Mouse (Mus musculus): Measurements from ENCODE around the gene Nphs1. TPM values are rescaled to one million over a fixed set of nuclear protein-coding genes. Genes with fewer than 3 reads are reported as not detected.

Gene Nphs1
- polyA plus RNA-seq, 1 experiment, result not detected

DNA sequence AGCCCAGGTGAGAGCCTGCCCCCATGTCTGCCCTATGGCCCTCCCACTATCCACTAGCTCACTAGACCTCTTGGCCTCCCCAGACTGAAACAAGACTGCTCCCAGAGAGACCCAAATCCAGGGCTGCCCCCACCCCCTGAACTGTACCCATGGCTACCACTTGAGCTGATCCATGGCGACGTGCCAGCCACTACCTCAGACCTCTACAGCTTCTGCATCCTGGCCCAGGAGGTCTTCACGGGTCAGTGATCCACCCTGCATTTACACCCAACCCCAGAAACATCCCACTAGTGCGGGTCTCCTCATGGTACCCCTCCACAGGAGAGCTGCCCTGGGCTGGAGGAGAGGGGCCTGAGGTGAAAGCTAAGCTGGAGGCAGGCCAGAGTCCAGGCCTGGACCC, 62.3 kb downstream of the Nphs1 start:
- TF ChIP-seq POLR2A (IDR thresholded peaks at IDR 0.05; ENCODE audit: low read depth, low read length), result no peak
- Histone ChIP-seq H3K4me3 (ENCODE audit: insufficient read depth, low read length) (no peak overlapping the region), H3K4me1 (ENCODE audit: control insufficient read depth, insufficient read depth, low read length) (peaks cover 6% of the 10 kb centered on the region; the same call in 1 of the 2 replicates), H3K27ac (ENCODE audit: insufficient read depth, low read length) (no peak overlapping the region)

DNA sequence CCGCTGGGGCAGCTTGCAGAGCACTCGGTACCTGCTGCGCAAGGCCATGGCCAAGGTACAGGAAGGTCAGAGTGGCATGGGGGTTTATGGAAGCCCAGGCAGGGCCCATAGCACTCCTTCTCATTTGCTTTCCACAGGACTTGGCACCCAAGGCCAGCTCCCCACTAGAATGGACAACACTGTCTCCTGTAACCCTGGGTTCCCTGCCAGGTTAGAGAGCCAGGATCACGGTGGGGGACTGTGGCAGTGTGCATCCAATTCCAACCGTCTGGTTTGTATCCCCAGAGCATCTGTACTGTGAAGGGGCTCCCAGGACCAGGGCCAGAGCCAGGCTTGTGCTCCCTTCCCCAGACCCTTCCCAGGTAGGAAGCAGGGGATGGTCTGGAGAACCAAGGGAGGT, 62.7 kb downstream of the Nphs1 start:
- Histone ChIP-seq H3K4me1 (ENCODE audit: control insufficient read depth, insufficient read depth, low read length) (peaks cover 6% of the 10 kb centered on the region; the same call in 1 of the 2 replicates), H3K27ac (ENCODE audit: insufficient read depth, low read length) (no peak overlapping the region), H3K4me3 (ENCODE audit: insufficient read depth, low read length) (no peak overlapping the region)
- no peak for TF ChIP-seq POLR2A (IDR thresholded peaks at IDR 0.05; ENCODE audit: low read depth, low read length)
- no peak for TF ChIP-seq CTCF (IDR thresholded peaks at IDR 0.05; ENCODE audit: borderline replicate concordance, insufficient read depth, low read length)

DNA sequence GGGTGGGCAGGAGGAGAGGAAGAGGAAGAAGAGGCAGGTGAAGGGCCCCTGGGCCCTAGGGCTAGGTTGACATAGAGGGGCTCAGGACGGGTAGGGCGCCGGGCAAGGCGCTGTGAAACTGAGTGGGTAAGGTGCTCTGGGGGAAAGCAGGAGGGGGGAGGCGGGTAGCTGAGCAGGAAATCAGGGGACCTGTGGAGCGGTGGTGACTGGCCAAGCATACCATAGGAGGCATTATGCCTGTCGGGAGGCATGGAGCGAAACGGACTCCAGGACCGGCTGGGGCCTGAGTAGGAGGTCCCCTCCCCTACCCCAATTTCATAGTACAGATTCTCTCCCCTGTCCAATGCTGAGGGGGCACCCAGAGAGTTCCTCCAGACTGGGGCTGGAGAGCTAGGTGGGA, 64.8 kb downstream of the Nphs1 start:
- Histone ChIP-seq H3K4me1 (ENCODE audit: control insufficient read depth, insufficient read depth, low read length) (peaks cover 6% of the 10 kb centered on the region; the same call in 1 of the 2 replicates), H3K27ac (ENCODE audit: insufficient read depth, low read length) (no peak overlapping the region), H3K4me3 (ENCODE audit: insufficient read depth, low read length) (no peak overlapping the region)
- TF ChIP-seq CTCF (IDR thresholded peaks at IDR 0.05; ENCODE audit: borderline replicate concordance, insufficient read depth, low read length) (no peak), POLR2A (IDR thresholded peaks at IDR 0.05; ENCODE audit: low read depth, low read length) (no peak)

DNA sequence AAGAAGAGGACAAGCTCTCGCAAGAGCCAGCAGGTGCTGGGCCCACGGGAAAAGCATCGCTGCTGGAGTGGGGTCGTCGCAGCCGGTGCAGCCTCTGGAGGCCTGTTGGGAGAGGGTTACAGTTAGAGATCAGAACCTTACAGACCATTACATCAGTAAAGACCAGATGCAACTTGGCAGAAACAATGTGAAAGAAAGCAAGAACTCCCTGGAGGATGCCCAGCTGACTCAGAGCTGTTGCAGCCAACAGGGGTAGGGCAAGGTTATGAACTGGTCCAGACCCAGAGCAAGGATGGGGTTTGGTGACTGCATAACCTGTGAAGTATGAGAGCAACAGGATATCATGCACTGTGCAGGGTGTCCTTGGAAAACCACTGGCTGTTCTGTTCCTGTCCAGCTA, 66.4 kb downstream of the Nphs1 start:
- H3K27ac ChIP-seq (ENCODE audit: insufficient read depth, low read length), result peak overlapping the region; percentile 67
- TF ChIP-seq CTCF (IDR thresholded peaks at IDR 0.05; ENCODE audit: borderline replicate concordance, insufficient read depth, low read length) (no peak), POLR2A (IDR thresholded peaks at IDR 0.05; ENCODE audit: low read depth, low read length) (no peak; the same call in 1 of the 2 replicates)
- H3K4me3 ChIP-seq (ENCODE audit: insufficient read depth, low read length), result no peak overlapping the region

DNA sequence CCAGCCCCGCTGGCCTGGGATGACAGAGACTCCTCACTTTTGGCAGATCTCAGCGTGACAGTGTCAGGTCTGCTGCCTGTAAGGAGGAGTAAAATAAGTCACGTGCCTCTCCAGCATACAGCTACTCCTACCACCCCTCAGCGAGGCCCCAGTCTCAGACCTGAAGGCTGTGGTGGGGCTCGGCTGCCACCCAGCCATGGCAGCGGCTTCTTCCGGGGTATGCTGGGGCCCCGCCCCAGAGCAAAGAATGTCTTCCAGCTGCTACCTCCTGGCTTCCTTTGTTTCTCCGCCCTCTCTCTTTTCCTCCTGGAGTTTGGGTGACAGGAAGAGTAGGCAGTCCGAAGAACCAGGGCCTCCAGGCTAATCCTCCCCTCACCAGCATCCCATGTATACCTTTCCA, 67.8 kb downstream of the Nphs1 start:
- no peak overlapping the region for H3K4me3 ChIP-seq (ENCODE audit: insufficient read depth, low read length)
- peaks cover 6% of the 10 kb centered on the region; the same call in 1 of the 2 replicates for H3K4me1 ChIP-seq (ENCODE audit: control insufficient read depth, insufficient read depth, low read length)
- peak overlapping the region; percentile 35; the same call in 1 of the 2 replicates for H3K27ac ChIP-seq (ENCODE audit: insufficient read depth, low read length)
- TF ChIP-seq POLR2A (IDR thresholded peaks at IDR 0.05; ENCODE audit: low read depth, low read length) (peak; percentile 28; the same call in 1 of the 2 replicates), CTCF (IDR thresholded peaks at IDR 0.05; ENCODE audit: borderline replicate concordance, insufficient read depth, low read length) (no peak)

More for the DNA sequence above, 66.4 kb downstream of the Nphs1 start:
- peaks cover 6% of the 10 kb centered on the region; the same call in 1 of the 2 replicates for H3K4me1 ChIP-seq (ENCODE audit: control insufficient read depth, insufficient read depth, low read length)

DNA sequence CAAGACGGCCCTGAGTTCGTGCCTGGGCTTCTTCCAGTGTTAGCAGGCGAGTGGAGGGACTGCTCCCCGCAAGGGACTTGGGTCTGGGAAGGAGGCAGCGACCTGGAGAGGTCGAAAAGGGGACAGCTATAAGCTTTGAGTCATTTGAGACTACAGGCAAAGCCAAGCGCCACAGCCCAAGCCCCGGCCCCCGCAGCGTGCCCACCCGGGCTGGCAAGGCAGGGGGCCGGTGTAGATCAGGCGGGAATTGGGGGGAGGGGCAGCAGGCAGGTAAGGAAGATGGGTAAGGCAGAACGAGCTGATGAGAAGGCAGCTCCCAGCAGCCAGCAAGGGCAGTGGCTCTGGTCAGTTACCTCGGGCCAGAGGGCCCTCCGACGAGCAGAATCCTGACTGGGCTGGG, 68.3 kb downstream of the Nphs1 start:
- no peak for TF ChIP-seq CTCF (IDR thresholded peaks at IDR 0.05; ENCODE audit: borderline replicate concordance, insufficient read depth, low read length)
- TF ChIP-seq POLR2A (IDR thresholded peaks at IDR 0.05; ENCODE audit: low read depth, low read length), result no peak
- Histone ChIP-seq H3K4me3 (ENCODE audit: insufficient read depth, low read length) (no peak overlapping the region), H3K27ac (ENCODE audit: insufficient read depth, low read length) (peak overlapping the region; percentile 35; the same call in 1 of the 2 replicates), H3K4me1 (ENCODE audit: control insufficient read depth, insufficient read depth, low read length) (peaks cover 6% of the 10 kb centered on the region; the same call in 1 of the 2 replicates)

DNA sequence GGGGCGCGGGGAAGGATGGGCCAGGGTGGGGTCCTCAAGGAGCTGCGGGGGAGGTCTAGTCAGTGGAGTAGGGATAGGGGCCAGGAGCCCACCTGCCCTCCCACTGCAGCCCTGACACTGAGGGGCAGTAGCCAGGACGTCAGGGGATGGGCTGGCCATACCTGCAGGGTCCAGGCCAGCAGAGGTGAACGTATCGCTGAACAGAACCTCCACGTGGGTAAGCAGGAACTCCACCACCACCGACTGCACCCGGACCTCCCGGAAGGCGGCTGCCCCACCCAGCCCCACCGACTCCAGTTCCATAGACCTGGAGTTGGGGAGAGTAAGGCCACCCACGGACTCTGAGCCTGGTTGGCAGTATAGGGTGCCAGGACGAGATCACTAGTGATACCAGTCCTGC, 68.9 kb downstream of the Nphs1 start:
- TF ChIP-seq CTCF (IDR thresholded peaks at IDR 0.05; ENCODE audit: borderline replicate concordance, insufficient read depth, low read length), result no peak
- no peak for TF ChIP-seq POLR2A (IDR thresholded peaks at IDR 0.05; ENCODE audit: low read depth, low read length)
- Histone ChIP-seq H3K4me1 (ENCODE audit: control insufficient read depth, insufficient read depth, low read length) (peaks cover 8% of the 10 kb centered on the region; the same call in 1 of the 2 replicates), H3K4me3 (ENCODE audit: insufficient read depth, low read length) (no peak overlapping the region), H3K27ac (ENCODE audit: insufficient read depth, low read length) (no peak overlapping the region)

DNA sequence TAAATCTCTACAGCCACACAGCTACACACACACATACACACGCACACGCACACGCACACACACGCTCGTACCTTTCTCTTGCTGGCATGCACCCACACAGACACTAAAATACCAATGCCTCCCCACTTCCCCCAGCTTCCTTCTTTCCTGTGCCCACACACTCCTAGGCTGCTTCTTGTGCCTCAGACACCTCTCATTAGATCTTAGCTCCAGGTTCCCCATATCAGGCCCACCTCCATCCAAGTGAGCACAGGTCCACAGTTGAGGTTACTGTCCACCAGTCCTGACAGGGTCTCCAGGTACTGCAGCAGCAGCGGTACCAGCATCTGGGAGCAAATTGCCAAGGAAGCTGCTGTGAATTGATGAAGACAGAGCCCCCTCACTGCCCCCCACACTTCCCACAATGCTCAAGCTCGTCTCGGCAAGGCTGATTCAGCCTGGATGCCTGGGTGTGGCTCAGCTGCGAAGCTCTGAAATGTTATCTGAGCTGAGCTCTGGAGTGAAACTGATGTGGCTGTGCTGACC, 73.2 kb downstream of the Nphs1 start:
- H3K4me3 ChIP-seq (ENCODE audit: insufficient read depth, low read length), result no peak overlapping the region
- peaks cover 3% of the 10 kb centered on the region; the same call in 1 of the 2 replicates for H3K4me1 ChIP-seq (ENCODE audit: control insufficient read depth, insufficient read depth, low read length)
- TF ChIP-seq CTCF (IDR thresholded peaks at IDR 0.05; ENCODE audit: borderline replicate concordance, insufficient read depth, low read length), result no peak
- no peak for TF ChIP-seq POLR2A (IDR thresholded peaks at IDR 0.05; ENCODE audit: low read depth, low read length)
- H3K27ac ChIP-seq (ENCODE audit: insufficient read depth, low read length), result no peak overlapping the region

DNA sequence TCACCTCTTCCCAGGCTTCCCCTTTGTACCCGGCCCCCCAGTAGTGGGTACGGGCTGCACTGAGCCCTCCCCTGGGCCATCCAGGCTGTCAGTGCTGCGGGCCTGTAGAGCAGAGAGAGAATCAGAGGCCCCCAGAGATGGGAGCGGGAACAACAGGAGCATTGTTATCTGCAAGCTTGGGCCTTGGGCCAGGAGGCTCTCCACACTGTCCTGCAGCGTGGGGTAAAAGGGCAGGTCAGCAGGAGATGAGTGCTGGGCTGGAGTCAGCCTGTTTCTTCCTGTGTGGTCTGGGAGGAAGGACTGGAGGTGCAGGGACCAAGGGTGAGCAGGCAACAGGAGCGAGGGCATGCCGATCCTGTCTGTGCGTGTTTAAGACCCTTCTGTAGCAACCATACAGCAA, 74.8 kb downstream of the Nphs1 start:
- TF ChIP-seq CTCF (IDR thresholded peaks at IDR 0.05; ENCODE audit: borderline replicate concordance, insufficient read depth, low read length), result no peak
- no peak for TF ChIP-seq POLR2A (IDR thresholded peaks at IDR 0.05; ENCODE audit: low read depth, low read length)
- Histone ChIP-seq H3K27ac (ENCODE audit: insufficient read depth, low read length) (no peak overlapping the region), H3K4me3 (ENCODE audit: insufficient read depth, low read length) (no peak overlapping the region), H3K4me1 (ENCODE audit: control insufficient read depth, insufficient read depth, low read length) (peaks cover 3% of the 10 kb centered on the region; the same call in 1 of the 2 replicates)

DNA sequence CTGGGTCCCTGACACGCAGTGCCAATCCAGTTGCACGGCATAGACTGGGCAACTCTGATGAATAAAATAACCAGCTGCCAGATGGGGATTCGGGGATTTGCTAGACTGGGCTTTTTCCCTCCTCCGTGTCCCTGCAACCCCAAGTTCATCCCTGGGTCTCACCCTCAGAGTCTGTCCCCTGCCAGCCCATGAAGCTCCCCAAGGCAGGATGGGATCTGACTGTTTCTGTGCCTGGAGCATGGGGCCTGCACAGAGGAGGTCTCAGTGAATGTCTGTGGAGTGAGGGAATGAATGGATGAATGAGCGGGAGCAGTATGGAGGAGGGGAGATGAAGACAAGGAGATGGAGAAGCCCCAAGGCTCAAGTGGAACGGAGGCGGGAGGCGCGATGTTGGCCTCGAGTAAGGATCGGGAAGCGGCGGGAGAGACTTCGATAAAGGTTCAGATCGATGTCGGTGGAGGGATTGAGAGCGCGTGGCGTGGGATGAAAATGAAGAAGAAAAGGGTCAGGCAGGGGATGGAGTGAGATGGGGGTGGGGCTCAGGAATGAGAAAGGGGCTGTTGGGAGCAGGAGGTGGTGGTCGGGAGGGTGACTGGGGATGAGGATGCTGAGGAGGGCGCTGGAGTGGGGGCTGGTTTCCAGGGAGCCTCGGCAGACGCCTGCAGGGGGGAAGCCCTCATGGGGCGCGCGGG, 76.0 kb downstream of the Nphs1 start:
- Histone ChIP-seq H3K4me3 (ENCODE audit: insufficient read depth, low read length) (peak overlapping the region; percentile 53), H3K27ac (ENCODE audit: insufficient read depth, low read length) (no peak overlapping the region), H3K4me1 (ENCODE audit: control insufficient read depth, insufficient read depth, low read length) (peaks cover 3% of the 10 kb centered on the region; the same call in 1 of the 2 replicates)
- TF ChIP-seq CTCF (IDR thresholded peaks at IDR 0.05; ENCODE audit: borderline replicate concordance, insufficient read depth, low read length) (no peak), POLR2A (IDR thresholded peaks at IDR 0.05; ENCODE audit: low read depth, low read length) (no peak)

Measured in embryonic fibroblast, embryonic 13.5 days (primary cell).